Mouse (Mus musculus): ENCODE data around the gene Mndal. TPM values are rescaled to one million over a fixed set of nuclear protein-coding genes. Genes with fewer than 3 reads are reported as not detected.
A peak's percentile ranks its signal among the peaks of the same experiment; 100 is the strongest.
"Not testable (repeated sequence)": the region's sequence is repeated elsewhere in the genome, so short reads cannot be mapped to it uniquely, and the experiment has no call there.

Gene Mndal
- polyA plus RNA-seq, 1 experiment, result 0.71 TPM

- TF ChIP-seq CTCF (IDR thresholded peaks at IDR 0.05; ENCODE audit: borderline replicate concordance, extremely low read depth, insufficient read depth, insufficient read length) (no peak), POLR2A (IDR thresholded peaks at IDR 0.05; ENCODE audit: borderline replicate concordance, extremely low read depth, insufficient read depth, insufficient read length, poor library complexity, severe bottlenecking) (no peak)
- no peak for DNase-seq (ENCODE audit: low read depth)
Observed at GRCm38 (mm10) chr1:173914559-173914958, 27.7 kb downstream of the Mndal start.

GRCm38 (mm10) chr1:173913256-173913791 is 29.0 kb downstream of the Mndal start:
- DNase-seq (ENCODE audit: low read depth), result not testable (repeated sequence)

GRCm38 (mm10) chr1:173912548-173913255 is 29.6 kb downstream of the Mndal start, which contains the start of gene Ifi211:
Ifi211 (minus strand) TSS chr1:173913046.
- not testable (repeated sequence) for DNase-seq (ENCODE audit: low read depth)

- TF ChIP-seq CTCF (IDR thresholded peaks at IDR 0.05; ENCODE audit: borderline replicate concordance, extremely low read depth, insufficient read depth, insufficient read length), result no peak
- DNase-seq (ENCODE audit: low read depth), result no peak
Observed at GRCm38 (mm10) chr1:173911808-173912464, 30.4 kb downstream of the Mndal start.

- not testable (repeated sequence) for DNase-seq (ENCODE audit: low read depth)
Observed at GRCm38 (mm10) chr1:173908390-173908789, 33.9 kb downstream of the Mndal start.

- not testable (repeated sequence) for DNase-seq (ENCODE audit: low read depth)
Observed at GRCm38 (mm10) chr1:173905885-173906284, 36.4 kb downstream of the Mndal start.

- DNase-seq (ENCODE audit: low read depth), result not testable (repeated sequence)
Observed at GRCm38 (mm10) chr1:173889741-173890140, 52.5 kb downstream of the Mndal start.

GRCm38 (mm10) chr1:173887026-173887787 is 55.1 kb downstream of the Mndal start:
- DNase-seq (ENCODE audit: low read depth), result not testable (repeated sequence)

- DNase-seq (ENCODE audit: low read depth), result peak; percentile 59
Observed at GRCm38 (mm10) chr1:173880004-173880666, 62.2 kb downstream of the Mndal start.

GRCm38 (mm10) chr1:173879225-173879987 is 62.9 kb downstream of the Mndal start:
- not testable (repeated sequence) for DNase-seq (ENCODE audit: low read depth)

- DNase-seq (ENCODE audit: low read depth), result not testable (repeated sequence)
Observed at GRCm38 (mm10) chr1:173878264-173878663, 64.0 kb downstream of the Mndal start.

GRCm38 (mm10) chr1:173877125-173877524 is 65.2 kb downstream of the Mndal start:
- DNase-seq (ENCODE audit: low read depth), result not testable (repeated sequence)

- not testable (repeated sequence) for DNase-seq (ENCODE audit: low read depth)
Observed at GRCm38 (mm10) chr1:173868586-173868985, 73.7 kb downstream of the Mndal start.
